Mouse (Mus musculus) monocyte, adult 59 days (primary cell): Measurements from ENCODE around the gene Frk. TPM values are rescaled to one million over a fixed set of nuclear protein-coding genes. Genes with fewer than 3 reads are reported as not detected.

Experiments
- total RNA-seq, 2 experiments: library from RNA; stranded (reverse); gene quantifications; one replicate each; pipeline ENCODE4 v1.2.4; 2023

Gene Frk
- not detected for total RNA-seq

DNA sequence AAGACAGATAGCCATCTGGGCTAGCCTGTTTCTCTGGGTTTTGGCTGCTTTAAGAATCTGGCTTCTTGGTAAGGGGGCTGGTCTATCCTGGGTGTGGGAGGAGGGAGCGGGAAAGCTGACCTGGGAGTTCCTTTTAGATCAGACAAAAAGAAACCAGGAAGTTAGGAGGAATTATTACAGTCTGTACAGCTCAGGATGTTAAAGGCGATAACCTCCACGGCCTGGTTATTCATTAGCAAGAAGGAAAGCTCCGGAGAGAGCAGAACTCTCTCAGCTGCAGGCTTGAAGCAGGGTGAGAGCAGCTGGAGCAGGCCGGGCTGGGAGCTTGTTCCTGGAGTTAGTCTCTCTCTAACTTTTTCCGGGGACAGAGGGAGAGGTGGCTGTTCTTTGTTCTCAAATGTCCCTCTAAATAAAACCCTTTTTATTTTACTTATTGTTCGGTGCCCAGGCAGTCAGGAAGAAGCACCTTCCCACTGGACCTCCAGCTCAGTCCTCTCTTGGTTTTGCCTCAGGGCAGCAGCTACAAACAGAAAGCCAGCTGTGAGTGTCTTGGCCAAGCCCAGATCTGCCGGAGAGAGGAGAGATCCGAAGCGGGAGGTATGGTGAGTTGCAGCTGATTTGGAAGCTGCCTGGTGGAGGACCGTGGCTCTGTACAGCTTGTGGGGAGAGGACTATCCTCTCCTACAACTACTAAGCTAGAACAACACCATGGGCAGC lies at the start of gene Frk:
Gene Frk (plus strand): TSS at position 103 of the 717 bp plus-strand sequence.

Other genes starting within 250 kb of the Frk start
- gene Tspyl1, start 201.2 kb upstream of the Frk start, total RNA-seq: 10 to 100 TPM; 81.2 to 82.3 TPM
- 1 to 10 TPM; 5.8 to 6.0 TPM for gene Tspyl4, start 186.0 kb upstream of the Frk start, total RNA-seq
- gene Col10a1, start 93.4 kb upstream of the Frk start, total RNA-seq: not detected
- gene Nt5dc1, start 64.8 kb upstream of the Frk start, total RNA-seq: 10 to 100 TPM; 23.7 to 25.8 TPM